Mouse (Mus musculus) CH12.LX (cell line): Measurements from ENCODE around the gene Asb15.

Source experiments
- CHD2 ChIP-seq: IDR thresholded peaks from 2 replicates; pipeline ENCODE4 v1.6.1; 2011; ENCODE audit warnings: low read length, improper control_type of control experiment
- CTCF ChIP-seq, 2 experiments: IDR thresholded peaks in 1 of 2; conservative IDR thresholded peaks in 1 of 2; 2 replicates each; pipeline ENCODE4 v1.5.1; 2011 to 2012; ENCODE audit warnings: low read depth in 2 of 2, low read length in 2 of 2, improper control_type of control experiment in 1 of 2, inconsistent platforms in 1 of 2, mild to moderate bottlenecking in 1 of 2, moderate library complexity in 1 of 2
- POLR2A ChIP-seq: IDR thresholded peaks from 2 replicates; pipeline ENCODE4 v1.6.1; 2011; ENCODE audit warnings: low read depth, mild to moderate bottlenecking, improper control_type of control experiment, low read length
- SIN3A ChIP-seq: IDR thresholded peaks from 2 replicates; pipeline ENCODE4 v1.6.1; 2012; ENCODE audit warnings: low read length, improper control_type of control experiment, inconsistent platforms

DNA sequence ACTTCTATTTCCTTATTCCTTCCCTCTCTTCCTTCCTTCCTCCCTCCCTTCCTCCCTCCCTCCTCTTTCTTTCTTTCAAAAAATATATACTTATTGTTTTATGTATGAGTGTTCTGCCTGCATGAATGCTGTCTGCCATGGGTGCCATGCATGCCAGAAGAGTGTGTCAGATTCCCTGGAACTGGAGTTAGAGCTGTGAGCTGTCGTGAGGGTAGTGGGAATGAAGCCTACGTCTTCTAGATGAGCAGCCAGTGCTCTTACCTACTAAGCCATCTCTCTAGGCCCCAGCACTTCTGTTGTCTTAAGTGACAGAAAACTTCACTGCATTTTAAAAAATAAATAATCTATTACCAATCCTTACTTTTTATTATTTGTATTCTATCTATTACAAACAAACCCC, 93.0 kb downstream of the Asb15 start:
- no peak for TF ChIP-seq CHD2
- no peak for TF ChIP-seq POLR2A
- TF ChIP-seq CTCF (conservative IDR thresholded peaks at IDR 0.05 in 1 of 2, IDR thresholded peaks at IDR 0.05 in 1 of 2; ENCODE audit: low read depth in 2 of 2, low read length in 2 of 2): no peak
- no peak for TF ChIP-seq SIN3A
